Mouse (Mus musculus) cerebellum, adult 2 months (tissue): ENCODE measurements around the gene Zfp36. TPM values are rescaled to one million over a fixed set of nuclear protein-coding genes. Genes with fewer than 3 reads are reported as not detected.

Experiments used
- DNase-seq, 2 experiments: peaks; one replicate each; pipeline ENCODE4 v3.0.0; 2021
- H3K27ac ChIP-seq: fragments of 200-500 bp; 2 replicates; pipeline ENCODE4 v1.5.1; 2012; ENCODE audit warnings: low read length, control low read depth, inconsistent platforms; ENCODE audit not compliant: insufficient read depth
- H3K27me3 ChIP-seq: fragments of 200-500 bp; 2 replicates; pipeline ENCODE4 v1.6.1; 2012; ENCODE audit warnings: inconsistent platforms, mild to moderate bottlenecking, low read length, moderate library complexity; ENCODE audit not compliant: control insufficient read depth, insufficient read depth
- H3K4me1 ChIP-seq: fragments of 200-500 bp; 2 replicates; pipeline ENCODE4 v1.6.1; 2011; ENCODE audit warnings: low read length; ENCODE audit not compliant: control insufficient read depth, insufficient read depth
- H3K4me3 ChIP-seq: fragments of 200-500 bp; replicated peaks from 2 replicates; pipeline ENCODE3; 2011; ENCODE audit warnings: mild to moderate bottlenecking, low read depth, low read length, control low read depth; ENCODE audit not compliant: insufficient read depth
- CTCF ChIP-seq: fragments of 200-500 bp; IDR thresholded peaks from 2 replicates; pipeline ENCODE4 v1.5.1; 2011; ENCODE audit warnings: low read depth, mild to moderate bottlenecking, control low read depth, low read length, moderate library complexity, borderline replicate concordance; ENCODE audit not compliant: insufficient read depth
- POLR2A ChIP-seq: fragments of 200-500 bp; IDR thresholded peaks from 2 replicates; pipeline ENCODE4 v1.6.1; 2011; ENCODE audit warnings: low read length, control low read depth, borderline replicate concordance; ENCODE audit not compliant: insufficient read depth
- WGBS: fragments of 180-500 bp; shearing (Covaris S2); methylation state at CpG from one replicate; pipeline ENCODE4 v1.1.7; 2018; 5-methylcytosine and 5-hydroxymethylcytosine counted together
- polyA plus RNA-seq: library from polyadenylated mRNA; depleted of rRNA; stranded (reverse); fragments of >200 nt; gene quantifications from 2 replicates; pipeline ENCODE4 v1.2.3, GENCODE M21; 2012

The Zfp36 gene
- polyA plus RNA-seq, 1 experiment, result 3.7 TPM

GRCm38 (mm10) chr7:28382347-28382951, 2.4 kb upstream of the Zfp36 start:
- Histone ChIP-seq H3K27me3 (no peaks in the 10 kb centered on the region), H3K4me3 (peak overlapping the region; percentile 58), H3K27ac (peak overlapping the region; percentile 26; the same call in 1 of the 2 replicates), H3K4me1 (peaks cover 13% of the 10 kb centered on the region)
- TF ChIP-seq POLR2A, result no peak
- TF ChIP-seq CTCF, result no peak
- DNase-seq, result no peak
- WGBS, result 51% methylated on average over 12 of the region's 12 CpGs

- Histone ChIP-seq H3K27ac (peak overlapping the region; percentile 88), H3K4me3 (peak overlapping the region; percentile 58), H3K4me1 (peaks cover 13% of the 10 kb centered on the region), H3K27me3 (no peaks in the 10 kb centered on the region)
- TF ChIP-seq POLR2A (no peak), CTCF (no peak)
- DNase-seq, result peak; percentile 31 to 43
- 5% methylated on average over 20 of the region's 20 CpGs for WGBS
Measured at GRCm38 (mm10) chr7:28381938-28382337, 1.9 kb upstream of the Zfp36 start.

- Histone ChIP-seq H3K4me3 (peak overlapping the region; percentile 58), H3K4me1 (peaks cover 13% of the 10 kb centered on the region), H3K27me3 (no peaks in the 10 kb centered on the region), H3K27ac (peak overlapping the region; percentile 88)
- WGBS, result 18% methylated on average over 30 of the region's 30 CpGs
- TF ChIP-seq CTCF (no peak), POLR2A (no peak)
- DNase-seq, result peak; percentile 36 to 45
Measured at GRCm38 (mm10) chr7:28381017-28381790, 1.2 kb upstream of the Zfp36 start.

- H3K4me1 ChIP-seq, result peaks cover 13% of the 10 kb centered on the region
- DNase-seq, result peak; percentile 68 to 69
- 7% methylated on average over 53 of the region's 53 CpGs for WGBS
- no peaks in the 10 kb centered on the region for H3K27me3 ChIP-seq
- H3K27ac ChIP-seq, result peak overlapping the region; percentile 79
- H3K4me3 ChIP-seq, result peak overlapping the region; percentile 66
- peak; percentile 58; the same call in 1 of the 2 replicates for TF ChIP-seq POLR2A
- no peak for TF ChIP-seq CTCF
Measured at GRCm38 (mm10) chr7:28378769-28379651, 1.0 kb downstream of the Zfp36 start.

- TF ChIP-seq CTCF (no peak), POLR2A (no peak)
- no peaks in the 10 kb centered on the region for H3K27me3 ChIP-seq
- peaks cover 13% of the 10 kb centered on the region for H3K4me1 ChIP-seq
- whole genome bisulfite sequencing, result 40% methylated on average over 32 of the region's 32 CpGs
- no peak overlapping the region for H3K27ac ChIP-seq
- peak in 1 of 2 experiments; percentile 32 for DNase-seq
- H3K4me3 ChIP-seq, result peak overlapping the region; percentile 66
Measured at GRCm38 (mm10) chr7:28378066-28378690, 1.9 kb downstream of the Zfp36 start.

GRCm38 (mm10) chr7:28377190-28378065, 2.6 kb downstream of the Zfp36 start:
- Histone ChIP-seq H3K4me3 (no peak overlapping the region), H3K27me3 (no peaks in the 10 kb centered on the region), H3K4me1 (peaks cover 10% of the 10 kb centered on the region), H3K27ac (no peak overlapping the region)
- 63% methylated on average over 18 of the region's 18 CpGs for WGBS
- TF ChIP-seq CTCF, result no peak
- no peak for TF ChIP-seq POLR2A
- DNase-seq, result no peak

GRCm38 (mm10) chr7:28376011-28376771, 3.9 kb downstream of the Zfp36 start:
- Histone ChIP-seq H3K27me3 (no peaks in the 10 kb centered on the region), H3K27ac (peak overlapping the region; percentile 2; the same call in 1 of the 2 replicates), H3K4me3 (peak overlapping the region; percentile 54), H3K4me1 (no peaks in the 10 kb centered on the region; the same call in 1 of the 2 replicates)
- 15% methylated on average over 30 of the region's 30 CpGs for WGBS
- no peak for TF ChIP-seq CTCF
- no peak for TF ChIP-seq POLR2A
- peak in 1 of 2 experiments; percentile 41 for DNase-seq
